Mouse (Mus musculus) hindlimb bud, embryonic 11.5 days (tissue): ENCODE results near the gene Fam219a.

Source experiments
- DNase-seq: peaks from one replicate; pipeline ENCODE4 v3.0.0-alpha.2; 2012; ENCODE audit warnings: low read depth, low spot score; ENCODE audit errors: extremely low spot score

The Fam219a gene

GRCm38 (mm10) chr4:41506906-41507305 lies 62.4 kb downstream of the Fam219a start:
- no peak for DNase-seq

DNA sequence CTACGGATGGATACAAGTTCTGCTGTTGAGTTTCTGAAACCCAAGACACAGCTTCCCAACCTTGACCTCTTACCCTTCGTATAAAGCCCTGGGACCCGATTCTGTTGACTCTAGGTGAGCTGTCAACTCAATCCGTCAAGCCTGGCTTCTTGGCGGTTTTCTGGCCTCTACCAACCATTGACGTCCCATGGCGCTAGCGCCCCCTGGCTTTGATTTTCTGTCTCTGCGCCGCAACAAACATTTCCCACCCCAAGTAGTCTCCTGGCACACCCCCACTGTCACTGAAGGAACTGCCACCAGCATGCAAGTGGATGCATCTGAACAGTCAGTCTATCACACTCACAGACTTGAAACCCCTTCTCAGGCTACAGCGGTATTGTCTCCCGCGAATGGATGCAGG lies 63.2 kb downstream of the Fam219a start:
- DNase-seq, result no peak

DNA sequence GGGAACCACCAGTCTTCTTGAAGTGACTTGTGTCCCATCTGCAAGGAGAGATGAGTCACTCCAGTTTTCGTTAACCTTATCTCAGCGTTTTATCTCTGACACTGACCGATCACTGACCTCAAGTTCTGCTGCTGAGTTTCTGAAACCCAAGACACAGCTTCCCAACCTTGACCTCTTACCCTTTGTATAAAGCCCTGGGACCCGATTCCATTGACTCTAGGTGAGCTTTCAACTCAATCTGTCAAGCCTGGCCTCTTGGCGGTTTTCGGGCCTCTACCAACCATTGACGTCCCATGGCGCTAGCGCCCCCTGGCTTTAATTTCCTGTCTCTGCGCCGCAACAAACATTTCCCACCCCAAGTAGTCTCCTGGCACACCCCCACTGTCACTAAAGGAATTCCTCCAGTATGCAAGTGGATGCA lies 64.2 kb downstream of the Fam219a start:
- DNase-seq, result no peak

GRCm38 (mm10) chr4:41504325-41504724 lies 65.0 kb downstream of the Fam219a start:
- no peak for DNase-seq

DNA sequence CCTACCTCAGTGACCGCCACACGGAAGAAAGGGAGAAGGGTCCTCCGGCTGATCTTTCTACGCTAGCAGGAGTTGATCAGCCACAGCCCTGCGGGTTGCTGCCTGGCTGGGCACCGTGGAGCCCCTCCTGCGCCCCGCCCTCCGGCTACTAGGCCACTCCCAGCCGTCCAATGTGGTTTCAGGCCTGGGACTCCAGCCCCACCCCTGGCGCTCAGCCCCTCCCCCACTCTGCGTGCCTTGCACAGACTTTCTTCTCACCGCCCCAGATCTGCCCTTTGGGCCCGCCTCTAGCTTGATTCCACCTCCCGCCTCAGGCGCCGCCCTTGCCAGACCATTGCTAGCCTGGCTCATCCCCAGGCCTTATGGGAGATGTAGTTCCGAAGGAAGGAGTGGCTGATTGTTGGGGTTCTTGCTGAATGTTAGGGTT lies 66.3 kb downstream of the Fam219a start, which contains the start of gene AI464131:
TSS of gene AI464131 (minus strand) at position 91 of the 427 bp plus-strand sequence.
- no peak for DNase-seq

DNA sequence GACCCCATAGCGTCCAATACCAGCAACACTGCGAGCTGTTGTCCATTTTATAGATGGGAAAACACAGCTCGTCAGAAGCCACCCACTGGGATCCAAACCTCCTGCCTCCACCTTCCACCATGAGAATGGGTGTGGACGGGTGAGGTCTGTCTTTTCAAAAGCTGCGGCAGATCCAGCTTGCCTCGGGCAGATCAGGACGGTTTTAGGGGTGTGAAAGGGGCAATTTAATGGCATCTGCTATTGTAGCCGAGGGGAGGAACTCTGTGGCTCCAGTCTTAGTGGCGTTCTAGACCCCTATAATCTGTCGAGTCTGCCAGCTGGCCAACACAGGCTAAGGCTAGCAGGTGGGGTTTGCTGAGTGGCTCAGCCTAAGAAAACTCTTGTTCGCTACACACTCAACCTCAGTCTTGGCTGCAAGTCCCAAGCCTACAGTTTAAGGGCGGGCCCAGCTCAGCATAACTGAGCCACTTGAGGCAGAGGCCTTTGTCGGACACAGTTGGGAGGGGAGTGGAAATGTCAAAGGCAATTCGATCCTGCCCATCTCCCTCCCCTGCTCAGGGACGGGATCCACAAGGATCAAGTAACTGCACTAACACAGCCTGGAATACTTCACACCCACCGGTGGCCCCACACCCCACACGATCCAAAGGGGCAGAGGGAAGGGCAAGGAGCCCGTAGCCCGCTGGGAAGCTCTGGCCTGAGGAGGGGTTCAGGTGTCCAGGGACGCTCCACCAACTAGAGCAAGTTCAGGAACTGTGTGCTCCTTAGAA lies 67.0 kb downstream of the Fam219a start:
- no peak for DNase-seq

- DNase-seq, result no peak
These were observed 68.6 kb downstream of the Fam219a start for GRCm38 (mm10) chr4:41500787-41501186.

GRCm38 (mm10) chr4:41499619-41500018 lies 69.7 kb downstream of the Fam219a start:
- DNase-seq, result no peak

- no peak for DNase-seq
These were observed 70.4 kb downstream of the Fam219a start for GRCm38 (mm10) chr4:41498921-41499391.

DNA sequence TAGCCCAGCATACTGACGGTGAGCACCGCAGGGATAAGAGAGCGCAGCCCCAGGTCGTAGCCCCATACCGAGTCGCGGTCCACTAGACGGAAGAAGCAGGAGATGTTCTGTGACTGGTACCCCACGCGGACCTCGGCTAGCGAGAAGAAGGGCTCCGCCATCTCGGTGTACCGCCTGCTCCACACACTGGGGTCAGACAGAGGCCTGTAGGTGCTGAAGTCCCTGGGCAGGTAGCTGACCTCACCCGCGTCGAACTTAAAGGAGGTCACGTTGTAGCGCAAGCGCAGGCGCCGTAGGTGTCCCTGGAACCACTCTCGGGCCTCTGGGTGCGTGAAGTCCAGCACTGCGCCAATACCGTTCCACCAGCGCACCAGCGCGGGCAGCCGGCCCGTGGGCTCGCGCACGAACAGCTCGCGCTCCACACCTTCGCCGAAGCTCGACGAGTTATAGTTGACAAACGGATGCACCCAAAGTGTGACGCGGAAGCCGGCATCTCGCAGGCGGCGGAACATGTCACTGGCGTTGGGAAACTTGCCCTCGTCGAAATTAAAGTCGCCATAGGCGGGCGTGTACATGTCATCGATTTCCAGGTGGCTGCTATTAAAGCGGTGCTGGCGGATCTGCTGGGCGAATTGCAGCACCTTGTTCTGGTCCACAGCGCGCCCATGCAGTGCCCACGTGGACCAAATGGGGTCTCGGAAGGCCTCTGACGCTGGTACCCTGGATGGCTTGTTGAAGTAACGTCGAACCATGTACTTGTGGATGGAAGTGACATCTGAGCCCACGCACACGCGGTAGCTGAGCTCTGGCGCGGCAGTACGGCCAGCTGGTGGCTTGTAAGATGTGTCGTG lies 71.1 kb downstream of the Fam219a start:
- no peak for DNase-seq

GRCm38 (mm10) chr4:41497579-41497978 lies 71.8 kb downstream of the Fam219a start:
- DNase-seq, result no peak

- DNase-seq, result no peak
These were observed 72.3 kb downstream of the Fam219a start for GRCm38 (mm10) chr4:41497046-41497445.

DNA sequence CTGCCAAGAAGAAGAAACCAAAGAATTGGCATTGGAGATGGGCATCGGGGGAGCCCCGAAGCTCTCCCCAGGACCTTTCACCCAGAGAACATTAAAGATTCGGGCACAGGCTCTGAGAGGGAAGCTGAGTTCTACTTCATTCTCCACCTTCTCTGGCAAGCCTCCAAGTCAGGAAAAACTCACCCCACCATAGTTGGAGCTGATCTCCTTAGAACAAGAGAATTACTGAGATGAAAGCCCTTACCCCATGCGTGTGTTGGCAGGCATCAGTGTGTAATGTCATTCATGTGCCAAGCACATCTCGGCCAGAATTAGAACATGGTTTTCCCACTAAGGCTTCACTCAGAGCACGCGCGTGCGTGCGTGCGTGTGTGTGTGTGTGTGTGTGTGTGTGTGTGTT lies 73.5 kb downstream of the Fam219a start:
- DNase-seq, result no peak

- no peak for DNase-seq
These were observed 74.3 kb downstream of the Fam219a start for GRCm38 (mm10) chr4:41495076-41495475.

DNA sequence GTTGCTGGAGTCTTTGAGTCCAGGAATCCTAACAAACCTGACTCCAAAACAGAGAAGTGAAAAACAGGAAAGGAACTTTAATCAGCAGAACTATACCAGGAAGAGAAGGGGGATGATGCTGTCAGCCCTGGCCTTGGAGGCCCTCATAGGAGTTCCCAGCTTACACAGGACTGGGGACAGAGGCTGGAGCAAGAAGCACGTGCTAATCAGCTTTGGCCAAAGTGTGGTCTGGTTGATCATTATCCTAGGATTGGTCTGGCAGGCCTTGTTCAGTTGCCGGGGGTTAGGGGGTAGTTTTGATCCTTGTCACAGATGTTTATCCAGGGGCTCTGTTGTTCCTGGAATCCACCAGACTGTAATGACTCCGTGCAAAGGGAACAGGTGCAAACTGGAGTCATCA lies 75.0 kb downstream of the Fam219a start:
- DNase-seq, result no peak

DNA sequence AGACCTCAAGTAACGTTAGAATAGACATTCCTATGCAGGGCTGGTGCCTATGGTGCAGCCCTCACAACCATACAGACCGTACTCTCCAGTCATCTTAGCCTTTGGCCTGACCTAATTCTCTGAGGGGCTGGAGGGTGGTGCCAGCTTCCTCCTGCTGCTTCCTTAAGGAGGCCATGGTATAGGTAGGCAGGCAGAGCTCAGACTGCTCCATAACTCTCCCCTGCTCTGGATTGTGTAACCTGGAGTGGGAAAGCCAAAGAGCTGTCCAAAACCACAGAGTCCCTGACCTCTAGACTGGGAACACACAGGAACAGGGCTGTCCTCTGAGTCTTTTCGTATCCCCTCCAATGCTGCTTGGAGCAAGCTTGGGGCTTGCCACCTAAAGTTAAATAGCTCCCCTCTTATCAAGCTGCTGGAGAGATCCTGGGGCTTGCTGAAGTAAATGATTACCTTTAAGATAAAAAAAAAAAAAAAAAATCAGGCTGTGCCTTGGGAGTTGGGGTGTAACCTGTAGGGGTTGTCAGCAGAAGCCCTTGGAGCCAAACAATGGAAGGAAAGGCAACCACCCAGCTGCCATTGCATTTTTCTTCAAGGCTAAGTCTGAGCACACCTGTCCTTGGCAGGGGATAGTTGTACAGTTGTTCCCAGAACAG lies 75.7 kb downstream of the Fam219a start:
- no peak for DNase-seq

GRCm38 (mm10) chr4:41492951-41493350 lies 76.4 kb downstream of the Fam219a start:
- no peak for DNase-seq

- DNase-seq, result peak; percentile 56
These were observed 87.7 kb downstream of the Fam219a start for GRCm38 (mm10) chr4:41481601-41482017.

DNA sequence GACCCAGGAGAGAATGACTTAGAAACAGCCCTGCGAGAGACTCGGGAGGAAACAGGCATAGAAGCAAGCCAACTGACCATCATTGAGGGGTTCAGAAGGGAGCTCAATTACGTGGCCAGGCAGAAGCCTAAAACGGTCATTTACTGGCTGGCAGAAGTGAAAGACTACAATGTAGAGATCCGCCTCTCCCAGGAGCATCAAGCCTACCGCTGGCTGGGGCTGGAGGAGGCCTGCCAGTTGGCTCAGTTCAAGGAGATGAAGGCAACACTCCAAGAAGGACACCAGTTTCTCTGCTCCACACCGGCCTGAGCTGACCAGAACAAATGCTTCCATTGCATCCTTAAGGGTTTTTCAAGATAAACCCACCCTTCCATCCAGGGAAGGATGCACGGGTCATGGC lies 89.1 kb downstream of the Fam219a start:
- DNase-seq, result no peak

GRCm38 (mm10) chr4:41479456-41479804 lies 89.9 kb downstream of the Fam219a start:
- no peak for DNase-seq

- no peak for DNase-seq
These were observed 90.4 kb downstream of the Fam219a start for GRCm38 (mm10) chr4:41478751-41479455.
